Mouse (Mus musculus) heart, postnatal 36 days (tissue): ENCODE measurements around the gene Rmnd5b. TPM values are rescaled to one million over a fixed set of nuclear protein-coding genes. Genes with fewer than 3 reads are reported as not detected.
"Not testable (repeated sequence)": the region's sequence is repeated elsewhere in the genome, so short reads cannot be mapped to it uniquely, and the experiment has no call there.

Source experiments
- DNase-seq, 2 experiments: peaks; one replicate each; pipeline ENCODE4 v3.0.0; 2021 to 2022
- intact Hi-C: fragments of 180-260 bp; cut with DNase I; formaldehyde crosslinking; loops from one replicate; pipeline ENCODE4 v1.15.1; 2025
- total RNA-seq, 2 experiments: library from RNA; stranded (reverse); gene quantifications; 2 replicates each; pipeline ENCODE4 v1.2.3; 2021

The Rmnd5b gene
- total RNA-seq, 2 experiments from 2014 or later: 14.5 to 16.0 TPM

DNA sequence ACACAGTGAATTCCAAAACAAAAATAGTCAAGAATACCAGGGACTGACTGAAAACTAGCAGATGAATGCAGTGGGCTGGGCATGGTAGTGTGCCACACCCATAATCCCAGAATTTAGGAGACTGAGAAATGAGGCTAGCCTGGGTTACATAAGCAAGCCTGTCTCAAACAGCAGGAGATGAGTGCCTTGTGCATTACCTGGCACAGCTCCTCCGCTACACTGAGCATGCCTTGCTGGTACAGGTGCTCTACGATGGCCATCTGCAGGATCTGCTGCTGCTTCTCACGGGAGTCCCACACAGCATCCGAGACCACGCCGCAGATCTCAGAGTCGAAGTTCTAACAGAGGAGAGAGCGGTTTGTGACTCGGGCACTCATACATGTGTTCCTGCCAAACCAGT, 8.3 kb downstream of the Rmnd5b start:
- DNase-seq: no peak
- intact Hi-C loops: no loop called here

DNA sequence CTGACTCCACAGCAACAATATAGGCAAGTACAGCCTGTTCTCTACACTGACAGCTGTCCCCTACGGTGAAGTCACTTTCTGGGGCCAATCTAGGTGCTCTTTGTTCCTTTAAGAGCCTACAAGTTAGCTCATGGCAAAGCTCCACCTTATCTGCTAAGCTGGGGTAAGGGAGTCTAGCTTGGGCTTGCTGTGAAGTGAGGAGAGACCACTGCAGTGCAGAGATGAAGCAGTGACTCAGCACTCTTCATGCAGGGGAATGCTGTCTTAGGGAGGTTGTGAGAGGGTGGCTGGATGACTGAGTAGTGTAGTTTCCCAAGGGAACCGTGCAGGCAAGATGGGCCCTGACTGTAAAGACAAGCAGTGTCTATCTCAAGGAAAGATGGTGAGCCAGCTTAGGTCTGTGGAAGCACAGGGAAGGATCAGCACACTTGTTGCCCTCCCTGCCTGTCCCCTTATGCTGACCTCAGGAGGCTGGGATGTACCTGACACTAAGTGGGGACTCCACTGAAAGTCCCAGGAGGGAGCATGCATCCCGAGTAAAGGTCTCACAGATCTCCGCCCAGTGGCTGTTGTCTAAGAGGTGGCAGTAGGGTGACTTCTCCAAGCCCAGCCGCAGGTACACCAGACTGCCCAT, 10.4 kb downstream of the Rmnd5b start:
- DNase-seq: no peak
- intact Hi-C loops: no loop called here

DNA sequence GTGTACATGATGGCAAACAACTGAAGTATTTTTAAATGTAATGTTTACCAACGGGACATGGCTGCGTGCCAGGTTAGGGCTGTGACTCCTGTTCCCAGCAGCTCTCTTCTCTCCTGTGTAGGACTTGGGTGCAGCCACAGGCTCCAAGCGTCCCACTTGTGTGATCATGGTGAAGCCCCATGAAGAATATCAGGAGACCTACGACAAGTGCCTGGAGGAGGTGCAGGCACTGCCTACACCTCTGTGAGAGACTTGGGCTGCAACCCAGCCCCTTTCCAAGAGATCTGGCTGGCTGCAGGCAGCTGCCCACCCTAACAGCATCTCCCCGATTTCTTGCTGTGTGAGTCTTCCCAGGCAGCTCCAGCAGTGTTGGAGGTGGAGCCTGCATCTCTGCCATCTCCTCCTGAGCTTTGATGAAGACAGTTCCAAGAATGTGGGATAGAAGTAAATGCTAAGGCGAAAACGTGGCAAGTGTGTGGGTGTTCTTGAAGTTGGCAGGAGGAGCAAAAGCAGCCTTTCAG, 12.7 kb downstream of the Rmnd5b start:
- intact Hi-C loops: no loop called here
- DNase-seq: no peak

DNA sequence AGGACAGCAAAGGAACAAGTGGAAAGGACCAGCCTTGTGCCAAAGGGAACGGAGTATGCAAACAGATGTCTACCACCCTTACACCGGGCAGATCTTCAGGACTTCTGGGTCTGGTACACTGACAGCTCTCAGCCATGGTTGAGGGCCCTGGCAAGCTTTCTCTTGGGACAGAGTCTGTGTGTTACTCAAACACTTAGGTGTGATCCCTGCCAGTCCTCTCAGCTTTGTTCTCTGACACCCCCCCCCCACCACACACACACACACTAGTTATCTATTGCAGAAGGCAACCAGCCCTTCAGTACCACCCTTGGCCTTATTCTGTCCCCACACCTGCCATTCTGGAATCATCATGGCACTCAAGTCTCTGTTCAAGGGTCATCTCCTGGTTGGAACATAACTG, 13.9 kb downstream of the Rmnd5b start:
- DNase-seq: no peak
- intact Hi-C loops: no loop called here

DNA sequence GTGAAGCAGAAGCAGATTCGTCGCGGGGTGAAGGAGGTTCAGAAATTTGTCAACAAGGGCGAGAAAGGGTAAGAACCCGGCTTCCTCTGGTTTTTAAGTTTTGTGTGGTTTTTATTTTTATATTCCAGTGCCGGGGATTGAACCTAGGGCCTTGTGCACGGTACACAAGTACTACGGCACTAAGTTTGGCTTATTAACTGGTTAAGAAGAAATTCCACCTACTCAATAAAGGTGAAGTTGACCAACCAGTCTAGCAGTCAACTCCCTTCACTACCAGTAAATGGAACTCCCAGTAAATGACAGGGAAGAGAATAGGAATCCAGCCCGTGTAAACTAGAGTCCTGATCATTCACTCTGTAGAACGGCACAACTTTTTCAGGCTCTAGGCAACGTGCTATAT, 15.6 kb downstream of the Rmnd5b start:
- intact Hi-C loops: loop anchor here (1.0 kb wide), 1 partner anchor 30 kb away; the partner anchor contains the start of genes D930048N14Rik and N4bp3
- no peak for DNase-seq

DNA sequence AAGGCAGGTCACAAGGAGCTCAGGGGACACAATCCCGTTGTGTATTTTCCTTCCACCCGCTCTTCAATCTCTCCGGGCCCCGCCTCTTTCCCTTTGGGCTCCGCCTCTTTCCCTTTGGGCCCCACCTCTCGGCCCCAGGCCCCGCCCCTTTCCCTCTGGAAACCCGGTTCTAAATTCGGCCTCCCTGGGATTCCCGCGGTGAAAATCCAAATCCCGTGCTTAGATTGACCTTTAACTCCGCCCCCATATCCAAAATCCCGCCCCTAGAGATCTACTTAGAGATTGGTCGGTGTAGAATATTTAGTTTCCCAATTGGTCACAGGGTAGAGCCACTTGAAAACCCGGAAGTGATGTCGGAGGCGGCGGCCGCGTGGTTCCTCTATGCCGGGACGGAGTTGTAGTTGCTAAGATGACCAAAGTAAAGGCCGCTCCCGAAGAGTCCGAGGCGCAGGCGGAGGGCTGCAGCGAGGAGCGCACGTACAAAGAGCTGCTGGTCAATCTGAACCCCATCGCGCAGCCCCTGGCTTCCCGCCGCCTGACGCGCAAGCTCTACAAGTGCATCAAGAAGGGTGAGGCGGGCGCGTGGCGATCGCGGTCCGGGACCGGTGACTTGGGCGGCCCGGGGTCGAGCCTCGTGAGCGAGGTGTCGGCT, 16.2 kb downstream of the Rmnd5b start, which contains the start of gene Nhp2:
TSS of gene Nhp2 (plus strand) at position 327 of the 652 bp plus-strand sequence.
- intact Hi-C loops: loop anchor here (1.0 to 10.0 kb wide), 2 partner anchors 31 to 375 kb away; partner anchors contain the start of genes D930048N14Rik and N4bp3
- peak; percentile 90 to 93 for DNase-seq

GRCm38 (mm10) chr11:51618894-51619408, 16.7 kb downstream of the Rmnd5b start:
- no peak for DNase-seq
- intact Hi-C loops: loop anchor here (10.0 kb wide), 1 partner anchor 376 kb away; no protein-coding TSS in a partner anchor

- DNase-seq: peak; percentile 69
- intact Hi-C loops: loop anchor here (1.0 to 10.0 kb wide), 2 partner anchors 64 to 377 kb away; no protein-coding TSS in a partner anchor
These were observed 18.0 kb downstream of the Rmnd5b start for GRCm38 (mm10) chr11:51617693-51618092.

GRCm38 (mm10) chr11:51616113-51616512, 19.6 kb downstream of the Rmnd5b start:
- intact Hi-C loops: loop anchor here (10.0 kb wide), 1 partner anchor 379 kb away; no protein-coding TSS in a partner anchor

DNA sequence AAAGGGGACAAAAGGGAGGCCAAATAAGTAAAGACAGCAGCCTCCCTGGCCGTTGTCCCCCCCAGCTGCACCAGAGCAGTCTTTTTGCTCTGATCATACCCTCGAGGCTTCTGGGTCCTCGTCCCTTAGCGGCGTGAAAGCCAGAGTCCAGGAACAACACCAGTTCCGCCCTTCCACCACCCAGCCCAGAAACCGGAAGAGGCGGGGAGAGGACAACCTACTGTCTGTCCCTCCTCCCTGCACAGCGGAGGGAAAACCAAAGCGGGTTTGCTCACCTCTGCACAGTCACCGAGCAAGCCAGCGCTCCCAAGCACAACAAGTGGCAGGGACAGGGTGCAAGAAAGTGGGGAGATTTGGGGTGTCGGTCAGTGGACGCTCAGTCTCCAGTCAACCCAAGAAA, 20.1 kb downstream of the Rmnd5b start:
- intact Hi-C loops: loop anchor here (10.0 kb wide), 1 partner anchor 379 kb away; no protein-coding TSS in a partner anchor
- peak; percentile 75 to 78 for DNase-seq

More at GRCm38 (mm10) chr11:51616113-51616512, 19.6 kb downstream of the Rmnd5b start:
- DNase-seq: not testable (repeated sequence)

GRCm38 (mm10) chr11:51615129-51615528, 20.6 kb downstream of the Rmnd5b start:
- DNase-seq: no peak
- intact Hi-C loops: loop anchor here (10.0 kb wide), 1 partner anchor 380 kb away; no protein-coding TSS in a partner anchor

- no peak for DNase-seq
- intact Hi-C loops: loop anchor here (10.0 kb wide), 1 partner anchor 381 kb away; no protein-coding TSS in a partner anchor
These were observed 21.4 kb downstream of the Rmnd5b start for GRCm38 (mm10) chr11:51614256-51614655.

- not testable (repeated sequence) for DNase-seq
- intact Hi-C loops: loop anchor here (10.0 kb wide), 1 partner anchor 385 kb away; no protein-coding TSS in a partner anchor
These were observed 25.8 kb downstream of the Rmnd5b start for GRCm38 (mm10) chr11:51609940-51610339.

DNA sequence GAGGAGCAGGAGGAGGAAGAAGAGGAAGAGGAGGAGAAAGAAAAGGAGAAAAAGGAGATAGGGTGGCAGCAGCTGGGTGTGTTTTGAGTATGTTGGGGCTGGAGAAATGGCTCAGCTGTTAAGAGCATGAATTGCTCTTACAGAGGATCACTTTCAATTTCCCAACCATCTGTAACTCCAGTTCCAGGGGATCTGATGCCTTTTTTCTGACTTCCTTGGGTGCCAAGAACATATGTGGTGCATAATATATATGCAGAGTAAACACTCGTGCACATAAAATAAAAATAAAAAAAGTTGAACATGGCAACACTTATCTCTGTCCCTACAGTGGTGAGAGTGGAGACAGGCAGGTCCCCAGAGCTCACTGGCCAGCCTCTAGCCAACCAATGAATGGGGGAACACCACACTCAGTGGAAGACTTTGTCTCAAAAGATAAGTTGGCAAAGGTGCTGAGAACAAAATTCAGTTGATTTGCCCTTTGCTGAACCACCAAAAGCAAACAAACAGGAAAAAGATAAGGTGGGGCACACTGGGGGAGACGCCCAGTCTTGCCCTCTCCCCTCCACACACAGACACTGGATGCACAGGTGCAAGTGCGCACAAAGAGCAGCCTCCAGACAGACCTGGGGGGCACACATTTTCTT, 26.3 kb downstream of the Rmnd5b start:
- intact Hi-C loops: no loop called here

GRCm38 (mm10) chr11:51607096-51607738, 28.5 kb downstream of the Rmnd5b start:
- intact Hi-C loops: loop anchor here (2.0 kb wide), 1 partner anchor 42 kb away; no protein-coding TSS in a partner anchor
- no peak for DNase-seq

More for the DNA sequence above, 26.3 kb downstream of the Rmnd5b start:
- no peak for DNase-seq

GRCm38 (mm10) chr11:51606447-51607095, 29.1 kb downstream of the Rmnd5b start, which contains the start of gene Hnrnpab:
TSS of gene Hnrnpab (minus strand) at chr11:51606847.
- peak; percentile 95 to 97 for DNase-seq
- intact Hi-C loops: loop anchor here (2.0 kb wide), 1 partner anchor 42 kb away; no protein-coding TSS in a partner anchor

GRCm38 (mm10) chr11:51605602-51606446, 29.9 kb downstream of the Rmnd5b start:
- DNase-seq: peak; percentile 87 to 91
- intact Hi-C loops: loop anchor here (2.0 kb wide), 2 partner anchors 19 to 43 kb away; no protein-coding TSS in a partner anchor

- intact Hi-C loops: no loop called here
- DNase-seq: no peak
These were observed 33.4 kb downstream of the Rmnd5b start for GRCm38 (mm10) chr11:51602253-51602652.
